Mouse (Mus musculus) MN1 (cell line): ENCODE measurements around the gene Gm26661.

Experiments
- DNase-seq: peaks from one replicate; pipeline ENCODE4 v3.0.0-alpha.2; 2016; ENCODE audit warnings: low spot score

The Gm26661 gene

DNA sequence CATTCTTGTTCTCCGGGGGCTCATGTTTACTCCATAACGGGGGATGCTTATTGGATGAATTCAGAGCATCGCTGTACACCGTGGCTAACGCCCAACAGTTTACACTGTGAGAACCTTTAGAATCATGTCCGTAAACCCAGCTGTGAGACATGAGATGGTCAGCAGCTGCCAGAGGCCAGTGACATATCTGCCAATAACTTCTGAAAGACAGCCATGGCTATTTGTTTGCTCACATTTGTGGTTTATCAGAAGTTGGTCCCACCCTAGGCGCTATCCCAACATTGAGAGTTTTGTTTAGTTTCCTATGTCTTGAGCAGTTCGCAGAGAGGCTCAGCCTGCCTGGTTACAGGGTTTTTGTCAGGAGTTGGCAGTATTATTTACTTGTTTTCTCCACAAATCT is 30.0 kb downstream of the Gm26661 start:
- no peak for DNase-seq

DNA sequence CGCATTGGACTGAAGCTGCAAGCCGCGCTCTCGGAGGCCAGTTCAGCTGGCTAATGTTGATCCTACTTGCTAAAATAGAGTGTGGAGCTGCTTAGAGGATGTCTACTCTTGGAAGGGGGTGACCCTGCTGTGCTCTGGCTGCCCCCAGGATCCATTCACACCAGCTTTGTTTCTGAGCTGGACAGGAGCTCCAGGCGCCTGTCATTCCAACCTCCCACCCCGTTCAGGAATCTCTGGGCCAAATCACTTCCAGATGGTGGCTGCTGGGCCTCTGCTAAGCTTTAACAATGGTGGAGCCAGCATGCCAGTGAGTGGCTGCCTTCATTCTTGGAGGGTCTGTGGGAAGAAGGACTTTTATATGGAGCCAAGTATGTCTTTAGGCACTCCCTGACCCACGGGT is 31.3 kb downstream of the Gm26661 start:
- DNase-seq, result no peak

DNA sequence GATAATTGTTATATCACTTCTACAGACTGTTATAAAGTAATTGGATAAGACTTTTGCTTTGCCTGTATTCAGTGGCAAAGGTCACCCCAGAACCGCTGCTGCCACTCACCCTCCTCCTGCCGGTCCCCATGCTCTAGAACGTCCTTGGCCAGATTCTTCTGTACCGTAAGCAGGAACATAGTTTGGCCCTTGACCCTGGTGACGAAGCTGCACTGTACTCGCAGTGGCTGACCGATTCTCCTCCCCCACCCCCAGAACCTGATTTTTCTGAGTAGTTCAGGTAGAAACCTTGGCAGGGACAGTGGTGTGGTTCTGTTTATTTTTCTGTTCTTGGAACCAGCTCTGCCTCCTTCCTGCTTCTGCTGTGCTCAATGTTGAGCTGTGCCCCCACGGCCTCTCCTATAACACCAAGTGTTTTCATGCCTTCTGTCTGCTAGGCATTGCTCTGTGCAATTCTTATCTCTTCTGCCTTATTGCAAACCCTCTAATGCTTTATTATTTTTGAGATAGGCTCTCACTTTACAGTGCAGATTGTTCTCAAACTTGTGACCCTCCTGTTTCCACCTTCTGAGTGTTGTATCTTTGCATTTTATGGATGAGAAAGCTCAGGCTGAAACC is 33.4 kb downstream of the Gm26661 start:
- no peak for DNase-seq

- no peak for DNase-seq
Observed at GRCm38 (mm10) chr14:7826151-7826937, 35.0 kb downstream of the Gm26661 start.

- no peak for DNase-seq
Observed at GRCm38 (mm10) chr14:7829181-7829580, 37.8 kb downstream of the Gm26661 start.

DNA sequence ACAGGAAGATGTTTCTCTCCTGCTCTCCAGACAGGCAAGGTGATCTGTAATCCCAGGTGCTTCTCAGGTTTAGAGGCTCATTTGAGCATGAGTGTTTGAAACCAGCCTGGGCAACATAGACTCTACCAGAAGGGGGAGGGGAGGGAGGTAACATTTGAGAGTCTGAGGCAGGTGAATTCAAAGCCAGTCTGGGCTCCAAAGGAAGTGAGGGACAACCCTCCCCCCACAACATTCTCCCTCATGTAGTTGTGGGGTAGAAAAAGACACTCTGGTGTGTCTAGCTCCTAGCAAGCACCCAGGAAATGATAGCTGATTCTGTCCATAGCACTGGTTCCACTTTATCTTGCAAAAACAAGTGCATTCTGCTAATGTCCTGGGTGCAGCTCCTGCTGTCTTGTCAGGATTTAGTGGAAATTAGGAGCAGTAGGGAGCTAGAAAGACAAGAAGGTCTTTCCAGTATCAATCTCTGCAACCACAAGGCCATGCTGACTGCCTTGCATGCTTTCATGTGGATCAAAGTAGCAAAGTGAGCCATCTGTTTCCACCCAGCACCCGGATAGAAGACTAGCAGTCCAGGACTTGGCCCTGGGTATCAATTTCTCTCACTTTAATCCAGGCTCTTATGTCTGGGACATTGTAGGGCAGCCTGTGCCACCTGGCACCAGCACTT is 40.5 kb downstream of the Gm26661 start:
- no peak for DNase-seq

DNA sequence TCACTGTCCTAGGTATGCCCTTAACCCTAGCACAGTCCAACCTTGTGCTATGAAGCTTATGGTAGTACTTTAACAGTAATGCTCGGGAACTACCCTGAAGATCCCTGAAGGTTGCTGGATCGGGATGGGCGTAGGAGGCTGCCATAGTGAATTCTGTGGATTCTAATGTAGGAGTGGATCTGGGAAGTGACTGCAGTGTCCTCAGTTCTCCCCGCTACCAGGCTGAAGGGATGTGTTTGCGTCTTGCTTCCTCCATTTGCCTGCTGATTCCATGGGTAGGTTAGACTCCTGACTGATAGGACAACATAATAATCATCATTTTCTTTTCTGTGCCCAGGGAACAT is 41.0 kb downstream of the Gm26661 start:
- no peak for DNase-seq

DNA sequence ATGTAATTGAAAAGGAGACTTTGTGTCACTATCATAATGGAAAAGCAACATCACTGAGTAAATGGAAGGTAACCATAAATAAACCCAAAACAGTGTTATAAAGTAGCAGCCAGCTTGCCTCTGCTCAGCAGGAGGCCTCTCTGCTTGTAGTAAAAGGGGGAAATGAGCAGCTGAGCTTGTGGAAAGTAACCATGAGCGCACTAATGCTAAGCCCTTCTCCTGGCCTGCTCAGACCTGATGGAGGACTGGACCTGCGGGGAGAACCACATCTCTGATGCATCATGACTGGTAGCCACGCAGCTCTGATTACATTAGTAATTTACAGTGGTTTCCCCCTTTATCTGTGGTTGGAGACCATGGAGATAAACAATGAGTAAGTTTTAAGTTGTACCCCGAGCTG is 42.1 kb downstream of the Gm26661 start:
- no peak for DNase-seq

GRCm38 (mm10) chr14:7838564-7839089 is 47.2 kb downstream of the Gm26661 start:
- no peak for DNase-seq

- DNase-seq, result no peak
Observed at GRCm38 (mm10) chr14:7839950-7840514, 48.6 kb downstream of the Gm26661 start.
